Mouse (Mus musculus) lung, adult 2 months (tissue): ENCODE measurements at regions not wholly inside any gene's neighbourhood (a gene's known extent, or its start where the extent isn't known, plus 50 kb on each side); places are given as distances from the start of the nearest gene placed in this dataset.

Experiments used
- DNase-seq: peaks from one replicate; pipeline ENCODE4 v3.0.0; 2022
- H3K4me1 ChIP-seq: fragments of 200-500 bp; 2 replicates; pipeline ENCODE4 v1.6.1; 2011; ENCODE audit warnings: low read length; ENCODE audit not compliant: control insufficient read depth, insufficient read depth
- H3K4me3 ChIP-seq: fragments of 200-500 bp; replicated peaks from 2 replicates; pipeline ENCODE3; 2011; ENCODE audit warnings: low read depth, mild to moderate bottlenecking, control low read depth, low read length; ENCODE audit errors: extremely low read depth
- CTCF ChIP-seq: fragments of 200-500 bp; IDR thresholded peaks from 2 replicates; pipeline ENCODE4 v1.5.1; 2011; ENCODE audit warnings: mild to moderate bottlenecking, low read length, control low read depth; ENCODE audit not compliant: insufficient read depth
- POLR2A ChIP-seq: fragments of 200-500 bp; IDR thresholded peaks from 2 replicates; pipeline ENCODE4 v1.6.1; 2011; ENCODE audit warnings: low read depth, mild to moderate bottlenecking, control low read depth, low read length, borderline replicate concordance; ENCODE audit errors: extremely low read depth
- WGBS: fragments of 180-500 bp; shearing (Covaris S2); methylation state at CpG from one replicate; pipeline ENCODE4 v1.1.7; 2018; 5-methylcytosine and 5-hydroxymethylcytosine counted together

DNA sequence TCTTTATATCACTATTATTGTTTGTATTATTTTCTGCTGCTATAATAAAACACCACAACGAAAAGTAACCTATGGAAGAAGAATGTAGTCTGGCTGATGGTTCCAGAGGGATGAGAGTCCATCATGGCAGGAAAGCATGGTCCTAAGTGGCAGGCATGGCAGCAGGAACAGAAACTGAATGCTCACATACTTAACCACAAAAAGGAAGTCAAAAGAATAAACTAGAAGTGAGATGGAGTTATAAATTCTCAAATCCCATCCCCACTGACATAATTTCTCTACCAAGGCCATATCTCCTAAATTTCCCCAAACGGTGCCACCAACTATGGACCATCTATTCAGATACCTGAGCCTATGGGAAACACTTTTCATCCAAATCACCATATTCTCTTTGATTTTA lies 408.7 kb upstream of the Cnksr2 start:
- TF ChIP-seq POLR2A (no peak), CTCF (no peak)
- DNase-seq, result no peak
- 65% methylated on average over 2 of the region's 2 CpGs for WGBS
- Histone ChIP-seq H3K4me1 (no peaks in the 10 kb centered on the region), H3K4me3 (no peak overlapping the region)

DNA sequence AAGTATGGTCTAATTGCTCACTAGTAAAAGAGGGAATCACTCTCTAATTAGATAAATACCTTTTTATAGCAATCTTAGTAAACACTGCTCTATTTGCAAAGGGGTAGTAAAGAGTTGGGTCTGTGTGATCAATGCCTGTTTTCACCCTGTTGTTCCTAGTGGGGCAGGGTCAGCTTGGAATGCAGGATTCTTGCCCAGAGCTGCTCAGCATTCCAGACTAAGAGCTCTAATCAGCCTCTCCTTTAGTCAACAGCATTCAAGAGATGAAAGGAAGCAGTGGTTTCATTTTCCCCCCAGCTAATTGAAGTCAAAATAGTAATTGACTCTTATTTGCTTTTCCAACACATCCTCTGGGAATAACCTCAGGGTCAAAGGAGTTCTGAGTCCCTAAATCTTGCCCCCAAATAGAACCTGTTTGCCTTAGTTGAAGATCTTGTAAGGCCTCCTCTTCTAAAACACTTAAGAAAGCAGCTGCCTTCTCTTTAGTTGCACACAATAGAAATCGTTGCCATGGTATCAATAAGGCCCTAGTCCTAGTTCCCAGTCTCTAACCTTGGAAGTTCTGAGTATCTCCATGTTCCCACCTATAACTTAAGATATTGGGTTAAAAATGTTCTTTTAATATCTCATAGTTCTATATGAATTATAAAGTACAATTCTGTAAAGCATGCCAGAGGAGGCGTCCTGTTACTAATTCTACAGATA lies 380.6 kb upstream of the Cnksr2 start:
- Histone ChIP-seq H3K4me3 (no peak overlapping the region), H3K4me1 (no peaks in the 10 kb centered on the region)
- no peak for TF ChIP-seq POLR2A
- no peak for TF ChIP-seq CTCF
- WGBS, result 59% methylated on average over 2 of the region's 2 CpGs
- DNase-seq, result peak; percentile 4

- Histone ChIP-seq H3K4me3 (no peak overlapping the region), H3K4me1 (no peaks in the 10 kb centered on the region)
- TF ChIP-seq POLR2A (no peak), CTCF (no peak)
- DNase-seq, result no peak
- 77% methylated on average over 4 of the region's 4 CpGs for WGBS
Observed at GRCm38 (mm10) chrX:158394184-158394894, 351.2 kb upstream of the Cnksr2 start.

GRCm38 (mm10) chrX:158375791-158376190 lies 332.7 kb upstream of the Cnksr2 start:
- WGBS, result 48% methylated on average over 4 of the region's 4 CpGs
- no peak for TF ChIP-seq POLR2A
- TF ChIP-seq CTCF, result no peak
- Histone ChIP-seq H3K4me1 (no peaks in the 10 kb centered on the region), H3K4me3 (no peak overlapping the region)
- DNase-seq, result no peak

GRCm38 (mm10) chrX:158373219-158373618 lies 330.1 kb upstream of the Cnksr2 start:
- DNase-seq, result no peak
- TF ChIP-seq CTCF (no peak), POLR2A (no peak)
- no peak overlapping the region for H3K4me3 ChIP-seq
- WGBS, result 48% methylated on average over 2 of the region's 2 CpGs
- no peaks in the 10 kb centered on the region for H3K4me1 ChIP-seq
